Mouse (Mus musculus) hindbrain, postnatal 0 days (tissue): Measurements from ENCODE around the gene Olfr98. TPM values are rescaled to one million over a fixed set of nuclear protein-coding genes. Genes with fewer than 3 reads are reported as not detected.

Experiments
- ATAC-seq: fragments of 200-750 bp; cut with Nextera tagmentation; 2 replicates; pipeline ENCODE4 v1.8.0; 2017; ENCODE audit warnings: mild to moderate bottlenecking, moderate TSS enrichment, moderate library complexity
- DNase-seq: peaks from one replicate; pipeline ENCODE4 v3.0.0-alpha.2; 2015; ENCODE audit warnings: low spot score
- H3K27ac ChIP-seq: fragments of 300-500 bp; sonication (generic); 2 replicates; pipeline ENCODE4 v1.5.1; 2014; ENCODE audit warnings: mild to moderate bottlenecking
- H3K27me3 ChIP-seq: fragments of 300-500 bp; sonication (generic); 2 replicates; pipeline ENCODE4 v1.6.1; 2014; ENCODE audit warnings: low read length, mixed read lengths; ENCODE audit not compliant: insufficient read depth
- H3K36me3 ChIP-seq: fragments of 300-500 bp; sonication (generic); 2 replicates; pipeline ENCODE4 v1.6.1; 2014; ENCODE audit warnings: low read length, mixed read lengths; ENCODE audit not compliant: insufficient read depth
- H3K4me1 ChIP-seq: fragments of 300-500 bp; sonication (generic); 2 replicates; pipeline ENCODE4 v1.6.1; 2014; ENCODE audit warnings: antibody characterized with exemption, low read length, mixed read lengths; ENCODE audit not compliant: insufficient read depth
- H3K4me2 ChIP-seq: fragments of 300-500 bp; sonication (generic); 2 replicates; pipeline ENCODE4 v1.6.1; 2014; ENCODE audit warnings: low read depth, mild to moderate bottlenecking, low read length, moderate library complexity, mixed read lengths
- H3K4me3 ChIP-seq: fragments of 300-500 bp; sonication (generic); 2 replicates; pipeline ENCODE4 v1.5.1; 2014; ENCODE audit warnings: low read length
- H3K9ac ChIP-seq: fragments of 300-500 bp; sonication (generic); replicated peaks from 2 replicates; pipeline ENCODE4 v1.6.1; 2014; ENCODE audit warnings: mild to moderate bottlenecking, low read length, moderate library complexity, mixed read lengths
- H3K9me3 ChIP-seq: fragments of 300-500 bp; sonication (generic); 2 replicates; pipeline ENCODE4 v1.6.1; 2016; ENCODE audit warnings: low read length, mixed read lengths
- CTCF ChIP-seq: IDR thresholded peaks from 2 replicates; pipeline ENCODE4 v1.5.1; 2016; ENCODE audit warnings: antibody characterized with exemption, control low read depth, low read depth
- WGBS: fragments of 180-500 bp; shearing (Covaris S2); extraction: QIAGEN DNeasy Blood & Tissue Kit; methylation state at CpG from one replicate; pipeline ENCODE4 v1.1.7; 2014; 5-methylcytosine and 5-hydroxymethylcytosine counted together
- polyA plus RNA-seq: library from polyadenylated mRNA; unstranded; fragments of >200 nt; fragmentation: Nextera tagmentation; extraction: Ambion mirVana; gene quantifications from 2 replicates; pipeline ENCODE4 v1.2.1, GENCODE M21; 2015
- total RNA-seq: library from RNA; depleted of rRNA; stranded (reverse); fragments of >200 nt; gene quantifications from 2 replicates; pipeline ENCODE4 v1.2.3, GENCODE M21; 2014; rRNA removed

Gene Olfr98
- total RNA-seq (not detected in 2 replicates), polyA plus RNA-seq (not detected in 2 replicates)

DNA sequence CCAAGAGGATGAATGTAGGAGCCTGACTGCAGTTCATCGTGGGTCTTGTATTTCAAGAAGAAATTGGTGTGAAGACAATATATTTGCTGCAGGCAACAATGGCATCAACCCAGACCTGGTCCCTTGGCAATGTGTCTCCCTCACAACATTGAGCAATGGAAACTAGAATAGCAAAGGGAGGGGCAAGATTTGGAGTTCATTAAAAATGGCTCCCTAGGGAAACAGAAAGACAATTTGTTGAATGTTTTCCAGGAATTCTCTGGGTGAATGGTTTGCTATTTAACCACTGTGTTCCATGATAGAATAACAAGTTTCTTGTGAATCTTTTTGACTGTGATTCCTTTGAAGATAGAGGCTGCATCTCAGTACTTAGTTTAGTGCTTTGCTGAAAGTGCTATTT, at the start of gene Olfr98:
Gene Olfr98 (minus strand): TSS at position 124 of the 400 bp plus-strand sequence.
- no peak for TF ChIP-seq CTCF
- ATAC-seq (no peak), DNase-seq (no peak)
- Histone ChIP-seq H3K27me3 (no peaks in the 10 kb centered on the region), H3K9ac (no peak within 1 kb of the TSS), H3K36me3 (no peaks in the 10 kb centered on the region), H3K4me3 (no peak within 1 kb of the TSS), H3K27ac (no peak within 1 kb of the TSS), H3K9me3 (no peaks in the 10 kb centered on the region), H3K4me2 (no peak within 1 kb of the TSS), H3K4me1 (no peaks in the 10 kb centered on the region)
- 68% methylated on average over 1 of the region's 1 CpGs for WGBS

- no peak for DNase-seq
- H3K36me3 ChIP-seq: no peaks in the 10 kb centered on the region
These were observed 46.7 kb upstream of the Olfr98 start for GRCm38 (mm10) chr17:37310146-37310699.

GRCm38 (mm10) chr17:37308483-37308882, 44.9 kb upstream of the Olfr98 start:
- peak; percentile 60 for TF ChIP-seq CTCF
- WGBS: 43% methylated on average over 4 of the region's 4 CpGs
- DNase-seq: peak; percentile 58
- Histone ChIP-seq H3K9me3 (no peaks in the 10 kb centered on the region), H3K4me3 (no peak overlapping the region), H3K27ac (no peak overlapping the region), H3K4me1 (no peaks in the 10 kb centered on the region), H3K36me3 (no peaks in the 10 kb centered on the region), H3K9ac (no peak overlapping the region), H3K27me3 (no peaks in the 10 kb centered on the region), H3K4me2 (no peak overlapping the region)
- no peak for ATAC-seq

More at GRCm38 (mm10) chr17:37310146-37310699, 46.7 kb upstream of the Olfr98 start:
- Histone ChIP-seq H3K27me3 (no peaks in the 10 kb centered on the region), H3K9me3 (no peaks in the 10 kb centered on the region), H3K4me2 (no peak overlapping the region), H3K27ac (no peak overlapping the region), H3K4me1 (no peaks in the 10 kb centered on the region), H3K4me3 (no peak overlapping the region), H3K9ac (no peak overlapping the region)
- TF ChIP-seq CTCF: no peak
- ATAC-seq: no peak
- 54% methylated on average over 2 of the region's 2 CpGs for WGBS

- Histone ChIP-seq H3K4me2 (no peak within 1 kb of the TSS), H3K9ac (no peak within 1 kb of the TSS), H3K4me3 (no peak within 1 kb of the TSS), H3K36me3 (no peaks in the 10 kb centered on the region), H3K27ac (no peak within 1 kb of the TSS), H3K9me3 (no peaks in the 10 kb centered on the region), H3K27me3 (no peaks in the 10 kb centered on the region), H3K4me1 (no peaks in the 10 kb centered on the region)
- DNase-seq: no peak
- whole genome bisulfite sequencing: 82% methylated on average over 4 of the region's 4 CpGs
- TF ChIP-seq CTCF: no peak
- no peak for ATAC-seq
These were observed 40.7 kb upstream of the Olfr98 start, which contains the start of gene Olfr101 for GRCm38 (mm10) chr17:37304213-37304612. Gene Olfr101, minus strand, starts transcription at chr17:37304313.

GRCm38 (mm10) chr17:37283360-37283759, 19.8 kb upstream of the Olfr98 start, which contains the start of gene Olfr99:
Gene Olfr99, minus strand, starts transcription at chr17:37283460.
- WGBS: 73% methylated on average over 1 of the region's 1 CpGs
- Histone ChIP-seq H3K4me1 (no peaks in the 10 kb centered on the region), H3K27me3 (no peaks in the 10 kb centered on the region), H3K9ac (no peak within 1 kb of the TSS), H3K9me3 (no peaks in the 10 kb centered on the region), H3K4me2 (no peak within 1 kb of the TSS), H3K4me3 (no peak within 1 kb of the TSS), H3K36me3 (no peaks in the 10 kb centered on the region), H3K27ac (no peak within 1 kb of the TSS)
- no peak for DNase-seq
- no peak for ATAC-seq
- no peak for TF ChIP-seq CTCF

DNA sequence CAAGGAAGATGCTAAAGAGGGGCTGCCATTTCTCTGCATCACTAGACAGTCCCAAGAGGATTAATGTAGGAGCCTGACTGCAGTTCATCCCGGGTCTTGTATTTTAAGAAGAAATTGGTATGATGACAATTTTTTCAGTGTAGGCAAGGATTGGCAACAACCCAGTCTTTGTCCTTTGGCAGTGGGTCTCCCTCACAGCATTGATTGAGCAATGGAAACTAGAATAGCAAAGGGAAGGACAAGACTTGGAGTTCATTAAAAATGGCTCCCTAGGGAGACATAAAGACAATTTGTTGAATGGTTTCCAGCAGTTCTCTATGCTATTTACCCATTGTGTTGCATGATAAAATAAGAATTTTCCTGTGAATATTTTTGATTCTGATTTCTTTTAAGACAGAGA, 16.8 kb upstream of the Olfr98 start:
- ATAC-seq (no peak), DNase-seq (no peak)
- WGBS: 68% methylated on average over 1 of the region's 1 CpGs
- Histone ChIP-seq H3K4me2 (no peak overlapping the region), H3K4me3 (no peak overlapping the region), H3K9me3 (no peaks in the 10 kb centered on the region), H3K36me3 (no peaks in the 10 kb centered on the region), H3K9ac (no peak overlapping the region), H3K27me3 (no peaks in the 10 kb centered on the region), H3K27ac (no peak overlapping the region), H3K4me1 (no peaks in the 10 kb centered on the region)
- no peak for TF ChIP-seq CTCF

GRCm38 (mm10) chr17:37276573-37276972, 13.0 kb upstream of the Olfr98 start:
- H3K4me1 ChIP-seq: no peaks in the 10 kb centered on the region
- no peaks in the 10 kb centered on the region for H3K27me3 ChIP-seq
- H3K4me3 ChIP-seq: no peak overlapping the region
- H3K9ac ChIP-seq: no peak overlapping the region
- H3K36me3 ChIP-seq: no peaks in the 10 kb centered on the region
- no peak overlapping the region for H3K27ac ChIP-seq
- no peak overlapping the region for H3K4me2 ChIP-seq
- no peak for ATAC-seq
- DNase-seq: no peak
- no peaks in the 10 kb centered on the region for H3K9me3 ChIP-seq
- TF ChIP-seq CTCF: no peak
